Mouse (Mus musculus): ENCODE data around the gene Ccnd1. TPM values are rescaled to one million over a fixed set of nuclear protein-coding genes. Genes with fewer than 3 reads are reported as not detected.

Ccnd1 gene
- 110 and 125 TPM in 2 replicates for polyA plus RNA-seq (2012; rRNA removed)
- 127 and 147 TPM in 2 replicates for polyA plus RNA-seq (2014; fragmentation: Nextera tagmentation; extraction: Ambion mirVana)

GRCm38 (mm10) chr7:144939344-144940002, at the start of gene Ccnd1:
TSS of gene Ccnd1 (minus strand) at chr7:144939925.
- Histone ChIP-seq H3K27me3 (ENCODE audit: control insufficient read depth, insufficient read depth, low read length) (no peaks in the 10 kb centered on the region), H3K36me3 (ENCODE audit: control insufficient read depth, insufficient read depth, low read length) (peaks cover 29% of the 10 kb centered on the region), H3K9me3 (ENCODE audit: control insufficient read depth, low read length) (no peaks in the 10 kb centered on the region), H3K27ac (replicated peaks; ENCODE audit: low read depth, low read length) (peak within 1 kb of the TSS; percentile 93), H3K4me1 (ENCODE audit: control insufficient read depth, insufficient read depth, low read length) (peaks cover 30% of the 10 kb centered on the region), H3K4me3 (replicated peaks; ENCODE audit: low read length) (peak within 1 kb of the TSS; percentile 64), H3K4me2 (replicated peaks; ENCODE audit: low read depth, low read length, severe bottlenecking) (peak within 1 kb of the TSS; percentile 76), H3K9ac (ENCODE audit: low read depth, low read length, severe bottlenecking) (peak within 1 kb of the TSS; percentile 86)
- WGBS: under 1% methylated on average over 32 of the region's 45 CpGs
- ATAC-seq (ENCODE audit: low FRiP score, low read depth) (peak; percentile 48), DNase-seq (ENCODE audit: low spot score) (peak; percentile 81)
- TF ChIP-seq POLR2A (IDR thresholded peaks at IDR 0.05; ENCODE audit: borderline replicate concordance, extremely low read depth, insufficient read depth, insufficient read length): peak; percentile 89; the same call in 1 of the 2 replicates

- WGBS: 55% methylated on average over 3 of the region's 3 CpGs
- Histone ChIP-seq H3K4me1 (ENCODE audit: control insufficient read depth, insufficient read depth, low read length) (no peaks in the 10 kb centered on the region), H3K9me3 (ENCODE audit: control insufficient read depth, low read length) (no peaks in the 10 kb centered on the region), H3K27me3 (ENCODE audit: control insufficient read depth, insufficient read depth, low read length) (no peaks in the 10 kb centered on the region), H3K27ac (replicated peaks; ENCODE audit: low read depth, low read length) (no peak overlapping the region), H3K36me3 (ENCODE audit: control insufficient read depth, insufficient read depth, low read length) (no peaks in the 10 kb centered on the region), H3K4me3 (replicated peaks; ENCODE audit: low read length) (no peak overlapping the region), H3K4me2 (replicated peaks; ENCODE audit: low read depth, low read length, severe bottlenecking) (no peak overlapping the region), H3K9ac (ENCODE audit: low read depth, low read length, severe bottlenecking) (no peak overlapping the region)
- DNase-seq (ENCODE audit: low spot score) (peak; percentile 16), ATAC-seq (ENCODE audit: low FRiP score, low read depth) (no peak)
- TF ChIP-seq POLR2A (IDR thresholded peaks at IDR 0.05; ENCODE audit: borderline replicate concordance, extremely low read depth, insufficient read depth, insufficient read length): no peak
These were observed 49.1 kb upstream of the Ccnd1 start for GRCm38 (mm10) chr7:144988856-144989255.

GRCm38 (mm10) chr7:144985100-144985499, 45.4 kb upstream of the Ccnd1 start:
- H3K27me3 ChIP-seq (ENCODE audit: control insufficient read depth, insufficient read depth, low read length): no peaks in the 10 kb centered on the region
- 61% methylated on average over 1 of the region's 1 CpGs for WGBS

GRCm38 (mm10) chr7:144982358-144983110, 42.8 kb upstream of the Ccnd1 start:
- no peaks in the 10 kb centered on the region for H3K9me3 ChIP-seq (ENCODE audit: control insufficient read depth, low read length)
- ATAC-seq (ENCODE audit: low FRiP score, low read depth): no peak
- H3K27me3 ChIP-seq (ENCODE audit: control insufficient read depth, insufficient read depth, low read length): no peaks in the 10 kb centered on the region
- WGBS: 88% methylated on average over 6 of the region's 6 CpGs
- no peak overlapping the region for H3K9ac ChIP-seq (ENCODE audit: low read depth, low read length, severe bottlenecking)
- H3K4me2 ChIP-seq (replicated peaks; ENCODE audit: low read depth, low read length, severe bottlenecking): no peak overlapping the region
- no peaks in the 10 kb centered on the region for H3K4me1 ChIP-seq (ENCODE audit: control insufficient read depth, insufficient read depth, low read length)
- no peak for DNase-seq (ENCODE audit: low spot score)
- no peak for TF ChIP-seq POLR2A (IDR thresholded peaks at IDR 0.05; ENCODE audit: borderline replicate concordance, extremely low read depth, insufficient read depth, insufficient read length)
- no peaks in the 10 kb centered on the region for H3K36me3 ChIP-seq (ENCODE audit: control insufficient read depth, insufficient read depth, low read length)
- no peak overlapping the region for H3K27ac ChIP-seq (replicated peaks; ENCODE audit: low read depth, low read length)
- no peak overlapping the region for H3K4me3 ChIP-seq (replicated peaks; ENCODE audit: low read length)

More at GRCm38 (mm10) chr7:144985100-144985499, 45.4 kb upstream of the Ccnd1 start:
- no peaks in the 10 kb centered on the region for H3K4me1 ChIP-seq (ENCODE audit: control insufficient read depth, insufficient read depth, low read length)
- H3K9ac ChIP-seq (ENCODE audit: low read depth, low read length, severe bottlenecking): no peak overlapping the region
- no peaks in the 10 kb centered on the region for H3K36me3 ChIP-seq (ENCODE audit: control insufficient read depth, insufficient read depth, low read length)
- no peak for DNase-seq (ENCODE audit: low spot score)
- no peak for TF ChIP-seq POLR2A (IDR thresholded peaks at IDR 0.05; ENCODE audit: borderline replicate concordance, extremely low read depth, insufficient read depth, insufficient read length)
- ATAC-seq (ENCODE audit: low FRiP score, low read depth): no peak
- H3K4me3 ChIP-seq (replicated peaks; ENCODE audit: low read length): no peak overlapping the region
- no peak overlapping the region for H3K27ac ChIP-seq (replicated peaks; ENCODE audit: low read depth, low read length)
- H3K9me3 ChIP-seq (ENCODE audit: control insufficient read depth, low read length): no peaks in the 10 kb centered on the region
- H3K4me2 ChIP-seq (replicated peaks; ENCODE audit: low read depth, low read length, severe bottlenecking): no peak overlapping the region

GRCm38 (mm10) chr7:144981426-144982079, 41.8 kb upstream of the Ccnd1 start:
- Histone ChIP-seq H3K4me2 (replicated peaks; ENCODE audit: low read depth, low read length, severe bottlenecking) (no peak overlapping the region), H3K27me3 (ENCODE audit: control insufficient read depth, insufficient read depth, low read length) (no peaks in the 10 kb centered on the region), H3K36me3 (ENCODE audit: control insufficient read depth, insufficient read depth, low read length) (no peaks in the 10 kb centered on the region), H3K9ac (ENCODE audit: low read depth, low read length, severe bottlenecking) (no peak overlapping the region), H3K27ac (replicated peaks; ENCODE audit: low read depth, low read length) (no peak overlapping the region), H3K9me3 (ENCODE audit: control insufficient read depth, low read length) (no peaks in the 10 kb centered on the region), H3K4me3 (replicated peaks; ENCODE audit: low read length) (no peak overlapping the region), H3K4me1 (ENCODE audit: control insufficient read depth, insufficient read depth, low read length) (no peaks in the 10 kb centered on the region)
- no peak for TF ChIP-seq POLR2A (IDR thresholded peaks at IDR 0.05; ENCODE audit: borderline replicate concordance, extremely low read depth, insufficient read depth, insufficient read length)
- ATAC-seq (ENCODE audit: low FRiP score, low read depth) (no peak), DNase-seq (ENCODE audit: low spot score) (no peak)
- 70% methylated on average over 8 of the region's 8 CpGs for WGBS
